Mouse (Mus musculus) right cerebral cortex, postnatal 14 days (tissue): ENCODE data around the gene Folr2.

Experiments
- DNase-seq: peaks from one replicate; pipeline ENCODE4 v3.0.0; 2022

Gene Folr2

GRCm38 (mm10) chr7:101821571-101822501 lies 35.2 kb downstream of the Folr2 start:
- DNase-seq: no peak

GRCm38 (mm10) chr7:101820295-101821030 lies 36.5 kb downstream of the Folr2 start:
- no peak for DNase-seq

DNA sequence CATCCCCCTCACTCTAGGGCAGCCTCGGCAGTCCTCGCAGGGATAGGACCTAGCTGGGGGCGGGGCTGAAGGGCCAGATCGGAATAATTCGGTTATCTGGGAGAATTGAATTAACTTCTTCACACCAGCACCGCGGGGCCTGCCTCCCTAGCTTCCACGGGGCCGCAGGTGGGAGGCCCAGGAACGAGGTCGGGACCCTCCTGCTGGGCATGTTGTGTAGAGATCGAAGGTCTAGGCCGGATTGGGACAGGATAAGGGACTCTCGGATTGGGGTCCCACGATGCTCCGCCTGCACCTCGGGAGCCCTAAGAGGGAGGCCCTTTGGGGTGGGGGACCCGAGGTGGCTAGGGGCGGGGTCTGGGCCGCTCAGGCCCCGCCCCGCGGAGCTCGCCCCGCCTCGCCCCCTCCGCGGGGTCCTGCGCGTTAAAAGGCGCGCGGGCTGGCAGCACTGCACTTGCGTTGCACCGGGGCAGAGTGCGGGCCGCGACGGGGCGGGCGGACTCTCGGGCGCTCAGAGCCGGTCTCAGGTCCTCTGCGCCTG lies 39.1 kb downstream of the Folr2 start, which contains the start of gene Phox2a:
Gene Phox2a, plus strand, starts transcription at position 453 of the 541 bp plus-strand sequence.
- no peak for DNase-seq
